Mouse (Mus musculus): ENCODE results near the gene Btbd16. TPM values are rescaled to one million over a fixed set of nuclear protein-coding genes. Genes with fewer than 3 reads are reported as not detected.

Btbd16 gene
- total RNA-seq, 2 experiments from 2014 or later, result 0.57 to 0.61 TPM

GRCm38 (mm10) chr7:130865613-130866591 lies 92.0 kb downstream of the Btbd16 start, which contains the start of gene Plekha1:
TSS of gene Plekha1 (plus strand) at chr7:130865756.
- DNase-seq, result peak; percentile 99 to 100

DNA sequence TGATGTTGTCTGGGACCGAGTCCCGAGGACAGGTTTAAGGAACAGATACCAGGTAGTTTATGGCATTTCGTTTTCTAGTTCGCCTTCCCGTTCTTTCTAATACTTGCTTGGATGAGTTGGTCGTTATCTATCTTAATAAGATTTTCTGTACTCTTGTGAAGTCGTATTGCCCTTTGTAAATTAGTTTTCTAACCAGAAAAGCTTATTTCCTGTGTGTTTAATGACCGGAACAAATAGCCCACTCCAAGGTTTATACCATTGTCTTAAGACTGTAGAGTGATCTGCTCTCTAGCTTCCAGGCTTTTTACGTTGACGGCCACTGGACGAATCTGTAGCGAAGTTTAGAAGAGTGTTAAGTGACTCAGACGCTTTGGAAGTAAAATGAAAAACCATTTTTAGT lies 92.8 kb downstream of the Btbd16 start:
- DNase-seq, result no peak

- DNase-seq, result no peak
Observed at GRCm38 (mm10) chr7:130867256-130867655, 93.4 kb downstream of the Btbd16 start.

Other genes with a start within 250 kb of the Btbd16 start
- 10 to 100 TPM; 41.5 to 41.8 TPM for gene Nsmce4a, start 201.0 kb upstream of the Btbd16 start, total RNA-seq (2021)
- 10 to 100 TPM; 73.1 to 82.4 TPM for gene Tacc2, start 196.6 kb upstream of the Btbd16 start, total RNA-seq (2021)
- 100 to 1,000 TPM in 1 of 2 experiments, 10 to 100 TPM in 1; 93.5 to 106 TPM for gene Plekha1, start 91.7 kb downstream of the Btbd16 start, total RNA-seq (2021)
- 100 to 1,000 TPM; 221 to 291 TPM for gene Htra1, start 162.0 kb downstream of the Btbd16 start, total RNA-seq (2021)